Mouse (Mus musculus) cerebellum, postnatal 10 days (tissue): ENCODE data around the gene Gm42906.

Experiments used
- DNase-seq, 2 experiments: peaks; one replicate each; pipeline ENCODE4 v3.0.0; 2021; ENCODE audit warnings: mixed read lengths in 2 of 2

The Gm42906 gene

DNA sequence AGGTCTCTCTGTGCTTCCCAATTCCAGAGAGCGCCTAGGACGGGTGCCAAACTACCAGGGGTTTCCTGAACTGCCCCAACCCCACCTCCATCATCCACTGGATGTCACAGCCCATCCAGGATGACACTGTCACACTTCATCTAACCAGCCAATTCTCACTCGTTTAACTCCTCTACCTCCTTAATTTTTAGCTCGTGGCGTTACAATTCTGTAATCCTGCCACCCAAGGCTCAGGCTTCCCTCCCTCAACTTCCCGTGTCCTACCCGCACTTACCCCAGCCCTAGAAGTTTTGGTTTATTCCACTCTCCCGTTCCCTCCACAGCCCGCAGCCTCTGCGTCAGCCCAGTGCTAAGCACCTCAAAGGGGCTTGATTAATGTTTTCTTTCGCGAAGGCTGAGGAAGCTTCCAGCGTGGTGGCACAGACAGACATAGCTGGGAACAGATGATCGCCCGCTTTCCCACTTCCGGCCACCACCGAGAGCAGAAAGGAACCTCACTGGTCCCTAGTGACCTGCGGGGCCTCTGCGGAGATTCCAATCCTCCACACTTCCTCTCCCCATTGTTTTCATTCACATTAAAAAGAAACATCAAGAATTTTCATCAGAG is 319.6 kb downstream of the Gm42906 start:
- DNase-seq, result no peak

DNA sequence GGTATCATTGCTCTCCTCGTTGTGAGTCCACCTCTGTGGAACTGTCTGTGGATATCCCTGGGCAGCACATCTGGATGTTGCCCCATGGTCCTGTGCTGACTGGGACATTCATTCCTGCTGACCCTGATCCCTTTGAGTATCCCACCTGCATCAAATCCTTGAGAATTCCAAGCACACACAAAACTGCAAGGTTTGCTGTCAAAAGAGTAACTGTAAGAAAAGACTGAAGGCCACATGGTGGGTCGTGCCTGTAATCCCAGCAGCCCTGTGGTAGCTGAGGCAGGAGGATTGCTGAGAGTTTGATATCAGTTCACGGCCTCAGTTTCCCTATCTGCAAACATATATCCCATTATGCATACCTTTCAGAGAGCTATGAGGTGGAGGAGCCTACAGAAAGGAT is 321.1 kb downstream of the Gm42906 start:
- DNase-seq, result no peak

GRCm38 (mm10) chr5:151105054-151105971 is 322.6 kb downstream of the Gm42906 start:
- DNase-seq, result no peak

DNA sequence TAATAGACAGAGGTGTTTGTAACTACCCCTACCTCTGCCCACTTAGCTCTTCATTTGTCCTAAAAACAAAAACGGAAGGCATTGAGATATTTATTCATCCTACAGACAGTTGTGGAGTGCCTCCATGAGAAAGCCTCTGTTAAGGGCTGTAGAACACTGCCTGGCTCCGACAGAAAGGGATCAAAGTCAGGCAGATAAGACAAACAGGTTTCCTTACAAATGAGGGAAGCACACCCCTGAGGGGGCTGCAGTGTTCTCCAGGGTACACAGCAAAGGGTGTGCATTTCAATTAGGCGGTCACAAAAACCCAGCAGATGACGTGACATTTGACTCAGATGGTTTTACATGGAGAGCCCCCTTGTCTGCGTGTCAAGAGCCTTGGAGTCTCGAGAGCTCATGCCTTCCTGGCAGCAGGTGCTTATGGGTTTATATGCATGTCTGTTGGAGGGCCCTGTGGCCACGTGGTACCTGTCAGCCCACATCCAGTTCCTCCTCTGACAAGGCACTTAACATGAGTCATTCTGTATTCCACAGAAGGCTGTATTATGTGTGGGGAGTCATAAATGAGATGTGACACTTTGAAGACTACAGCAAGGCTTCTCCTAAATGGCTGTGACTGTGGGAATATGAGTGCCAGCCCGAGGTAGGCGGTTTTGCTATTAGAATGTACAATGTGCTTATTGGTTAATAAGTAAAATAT is 323.5 kb downstream of the Gm42906 start:
- DNase-seq, result no peak

DNA sequence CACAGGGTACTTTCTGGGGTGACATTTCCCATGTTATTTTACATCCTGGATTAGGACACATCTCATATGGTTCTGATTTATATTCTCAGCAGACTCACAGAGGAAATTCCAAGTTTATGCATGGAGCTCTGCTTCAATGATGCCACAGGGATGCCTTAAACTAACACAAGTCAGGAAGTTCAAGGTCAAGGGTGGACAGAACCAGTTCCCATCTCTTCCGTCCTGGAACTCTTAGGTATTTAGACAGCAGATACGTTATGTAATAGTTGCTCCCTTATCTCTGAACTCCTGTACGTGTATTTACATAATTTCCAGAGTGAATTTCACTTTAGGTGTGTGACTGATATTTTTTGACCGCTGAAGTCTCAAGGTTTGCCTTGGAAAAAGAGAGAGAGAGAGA is 324.7 kb downstream of the Gm42906 start:
- no peak for DNase-seq

DNA sequence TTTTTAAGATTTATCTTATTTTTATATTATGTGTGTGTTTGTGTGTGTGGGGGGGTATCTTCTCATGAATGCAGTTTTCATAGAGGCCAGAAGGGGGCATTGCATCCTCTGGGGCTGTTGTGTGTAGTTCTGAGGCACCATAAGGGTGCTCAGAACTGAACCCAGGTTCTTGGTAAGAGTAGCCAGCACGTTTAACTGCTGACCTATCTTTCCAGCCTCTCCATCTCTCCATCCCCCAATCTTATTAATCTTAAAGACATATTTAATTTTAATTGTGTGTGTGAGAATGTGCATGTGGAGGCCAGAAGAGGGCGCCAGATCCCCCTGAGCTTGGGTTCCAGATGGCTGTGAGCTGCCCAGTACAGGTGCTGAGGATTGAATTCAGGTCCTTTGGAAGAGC is 325.7 kb downstream of the Gm42906 start:
- no peak for DNase-seq

DNA sequence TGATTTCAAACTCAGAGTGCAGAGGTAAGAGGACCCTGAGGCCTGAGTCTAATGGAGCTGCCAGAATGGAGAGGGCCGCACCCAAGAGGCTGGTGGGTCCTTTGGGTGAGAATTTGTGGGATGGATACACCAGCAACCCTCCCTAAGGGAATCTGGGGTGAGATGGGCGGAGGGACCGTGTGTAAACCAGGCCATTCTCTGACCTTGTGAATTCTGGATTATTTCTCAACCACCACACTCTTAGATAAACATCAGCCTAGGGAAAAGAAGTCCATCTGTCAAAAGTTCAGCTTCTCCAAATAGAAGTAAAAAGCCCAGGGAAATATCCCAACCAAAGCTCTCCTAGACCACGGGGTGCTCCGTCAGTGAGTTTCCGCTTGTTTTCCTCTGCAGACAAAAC is 332.0 kb downstream of the Gm42906 start:
- DNase-seq, result no peak

- no peak for DNase-seq
Measured at GRCm38 (mm10) chr5:151092886-151093665, 334.9 kb downstream of the Gm42906 start.

DNA sequence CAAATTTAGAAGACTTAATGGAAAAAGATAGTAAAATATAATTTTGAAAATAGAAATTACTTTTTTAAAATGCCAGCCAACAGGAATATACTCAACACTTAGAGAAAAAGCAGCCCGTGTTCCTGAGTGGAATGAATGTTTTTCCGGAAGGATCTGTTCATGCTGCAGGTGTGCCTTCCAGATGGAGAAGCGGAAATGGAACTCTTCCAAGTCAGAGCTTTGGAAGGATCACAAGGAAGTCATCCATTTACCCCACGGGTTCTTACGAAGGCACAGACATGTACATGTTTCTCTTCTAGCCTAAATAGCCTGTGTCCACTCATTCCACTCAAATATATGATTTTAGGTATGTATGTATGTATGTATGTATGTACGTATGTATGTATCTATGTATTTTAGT is 337.0 kb downstream of the Gm42906 start:
- peak in 1 of 2 experiments; percentile 16 for DNase-seq

- DNase-seq, result no peak
Measured at GRCm38 (mm10) chr5:151089201-151089600, 338.8 kb downstream of the Gm42906 start.

- DNase-seq, result peak in 1 of 2 experiments; percentile 34
Measured at GRCm38 (mm10) chr5:151086425-151087202, 341.3 kb downstream of the Gm42906 start.

- no peak for DNase-seq
Measured at GRCm38 (mm10) chr5:151085749-151086148, 342.2 kb downstream of the Gm42906 start.

- no peak for DNase-seq
Measured at GRCm38 (mm10) chr5:151080276-151080675, 347.7 kb downstream of the Gm42906 start.

DNA sequence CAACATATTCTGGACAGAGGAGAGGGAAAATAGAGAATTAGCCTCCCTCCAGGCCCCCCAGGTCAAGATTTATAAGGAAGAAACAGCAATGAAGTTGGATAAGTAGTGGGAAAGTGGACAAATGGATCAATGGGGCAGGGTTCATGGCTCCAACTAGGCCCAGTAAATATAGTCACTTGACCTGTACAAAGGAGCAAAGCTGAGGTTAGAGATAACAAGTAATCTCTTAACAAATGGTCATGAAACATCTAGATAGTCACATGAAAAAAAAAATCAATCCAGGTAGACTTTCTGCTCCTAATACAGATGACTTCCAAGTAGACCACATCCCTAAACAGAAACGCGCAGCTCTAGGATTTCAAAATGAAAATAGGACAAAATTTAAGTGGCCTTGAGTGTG is 350.0 kb downstream of the Gm42906 start:
- no peak for DNase-seq

- no peak for DNase-seq
Measured at GRCm38 (mm10) chr5:151076917-151077316, 351.0 kb downstream of the Gm42906 start.

- DNase-seq, result no peak
Measured at GRCm38 (mm10) chr5:151074282-151074681, 353.7 kb downstream of the Gm42906 start.

DNA sequence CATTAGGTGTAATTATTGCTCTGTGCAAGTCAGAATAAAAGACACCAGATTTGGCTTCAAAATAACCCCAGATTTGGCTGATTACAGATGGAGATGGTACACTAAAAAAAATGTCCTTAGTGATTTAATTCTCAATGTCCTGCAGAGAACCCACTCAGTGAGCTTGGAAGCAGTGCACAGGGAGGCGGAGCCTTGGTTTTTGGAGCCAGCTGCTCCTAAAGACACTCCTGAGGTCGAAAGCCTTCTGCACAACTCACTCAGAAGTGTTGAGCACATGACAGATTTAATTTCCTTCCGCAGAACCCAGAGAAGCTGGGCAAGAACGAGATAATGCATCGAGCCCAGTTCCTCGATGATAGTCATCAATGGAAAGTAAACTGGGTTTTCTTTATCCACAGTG is 356.5 kb downstream of the Gm42906 start:
- DNase-seq, result peak in 1 of 2 experiments; percentile 17

- DNase-seq, result no peak
Measured at GRCm38 (mm10) chr5:151070896-151071295, 357.1 kb downstream of the Gm42906 start.

DNA sequence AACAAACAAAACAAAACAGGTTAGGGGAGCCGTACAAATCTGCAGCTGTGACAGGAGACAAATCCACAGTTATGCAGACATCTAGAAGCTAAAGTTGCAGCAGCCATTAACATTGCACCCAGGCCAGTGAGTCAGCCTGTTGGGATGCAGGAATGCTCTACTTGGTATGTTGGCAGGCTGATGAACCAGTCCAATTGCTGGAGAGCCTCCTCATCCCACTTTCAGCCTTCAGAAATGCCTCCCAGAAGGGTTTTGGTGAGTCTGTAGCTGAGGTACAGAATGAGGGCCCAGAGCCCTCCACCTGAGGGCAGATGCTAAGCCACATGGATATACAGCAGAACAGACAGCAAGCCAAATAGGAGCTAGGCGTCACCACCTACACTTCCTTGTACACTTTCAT is 358.4 kb downstream of the Gm42906 start:
- no peak for DNase-seq

DNA sequence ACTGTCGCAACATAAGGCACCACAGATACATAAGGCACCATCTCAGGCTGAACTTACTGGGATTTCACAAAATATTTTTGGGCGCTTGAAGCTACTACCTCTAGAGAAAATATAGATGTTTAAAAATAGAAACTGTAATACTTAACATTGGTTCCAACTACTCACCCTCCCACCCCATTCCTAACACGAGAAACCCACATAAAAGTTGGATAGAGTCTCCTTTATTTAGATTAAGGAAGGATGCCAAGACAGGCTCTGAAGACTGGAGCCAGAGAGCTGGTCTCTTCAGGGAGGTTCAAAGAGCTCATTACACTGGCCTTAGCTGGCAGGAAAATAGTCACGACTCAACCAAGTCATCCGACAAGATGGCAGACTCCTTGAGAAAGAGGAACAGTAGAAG is 361.9 kb downstream of the Gm42906 start:
- no peak for DNase-seq

DNA sequence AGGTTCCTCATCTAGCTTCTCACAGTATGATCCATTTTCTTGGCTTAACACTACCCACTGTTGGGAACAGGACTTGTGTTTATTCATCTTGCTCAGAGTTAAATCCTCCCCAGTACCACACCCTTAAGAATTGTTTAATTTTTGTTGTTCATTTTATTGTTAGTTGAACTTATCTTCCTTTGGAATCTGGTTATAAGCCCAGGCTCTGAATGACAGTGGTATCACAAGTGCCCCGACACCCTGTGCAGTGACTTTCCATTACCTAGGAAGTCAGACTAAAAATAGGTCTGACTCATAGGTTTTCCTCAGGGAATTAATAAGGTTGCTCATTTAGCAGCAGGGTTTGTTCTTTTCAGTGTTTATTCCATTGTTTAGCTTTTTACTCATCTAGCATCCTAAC is 362.7 kb downstream of the Gm42906 start:
- DNase-seq, result no peak

GRCm38 (mm10) chr5:151061942-151062341 is 366.0 kb downstream of the Gm42906 start:
- no peak for DNase-seq
